Mouse (Mus musculus) intestine, embryonic 14.5 days (tissue): ENCODE data around the gene Tpmt. TPM values are rescaled to one million over a fixed set of nuclear protein-coding genes. Genes with fewer than 3 reads are reported as not detected.
A peak's percentile ranks its signal among the peaks of the same experiment; 100 is the strongest.

Experiments
- ATAC-seq: fragments of 200-750 bp; cut with Nextera tagmentation; replicated peaks from 2 replicates; pipeline ENCODE4 v1.8.0; 2017; ENCODE audit warnings: low read depth, moderate number of reproducible peaks, moderate TSS enrichment, moderate library complexity; ENCODE audit not compliant: low FRiP score, low TSS enrichment
- DNase-seq: peaks from one replicate; pipeline ENCODE4 v3.0.0-alpha.2; 2018; ENCODE audit warnings: low spot score
- H3K27ac ChIP-seq: fragments of 300-500 bp; sonication (generic); 2 replicates; pipeline ENCODE4 v1.5.1; 2014; ENCODE audit warnings: low read depth, mild to moderate bottlenecking, control low read depth
- H3K27me3 ChIP-seq: fragments of 300-500 bp; sonication (generic); replicated peaks from 2 replicates; pipeline ENCODE4 v1.6.1; 2014; ENCODE audit warnings: low read length, control low read depth; ENCODE audit not compliant: control insufficient read depth, insufficient read depth
- H3K36me3 ChIP-seq: fragments of 300-500 bp; sonication (generic); 2 replicates; pipeline ENCODE4 v1.6.1; 2014; ENCODE audit warnings: low read length, control low read depth; ENCODE audit not compliant: control insufficient read depth, insufficient read depth
- H3K4me1 ChIP-seq: fragments of 300-500 bp; sonication (generic); replicated peaks from 2 replicates; pipeline ENCODE4 v1.6.1; 2014; ENCODE audit warnings: low read length, control low read depth, mixed read lengths; ENCODE audit not compliant: control insufficient read depth, insufficient read depth
- H3K4me2 ChIP-seq: fragments of 300-500 bp; sonication (generic); 2 replicates; pipeline ENCODE4 v1.6.1; 2014; ENCODE audit warnings: low read length
- H3K4me3 ChIP-seq: fragments of 300-500 bp; sonication (generic); 2 replicates; pipeline ENCODE4 v1.5.1; 2014; ENCODE audit warnings: low read depth, low read length, control low read depth, mixed read lengths
- H3K9ac ChIP-seq: fragments of 300-500 bp; sonication (generic); 2 replicates; pipeline ENCODE4 v1.6.1; 2014; ENCODE audit warnings: mild to moderate bottlenecking, low read length
- H3K9me3 ChIP-seq: fragments of 300-500 bp; sonication (generic); 2 replicates; pipeline ENCODE4 v1.6.1; 2016; ENCODE audit warnings: low read length, control low read depth; ENCODE audit not compliant: control insufficient read depth
- WGBS: fragments of 180-500 bp; shearing (Covaris S2); extraction: QIAGEN DNeasy Blood & Tissue Kit; methylation state at CpG from one replicate; pipeline ENCODE4 v1.1.7; 2014; 5-methylcytosine and 5-hydroxymethylcytosine counted together
- polyA plus RNA-seq: library from polyadenylated mRNA; unstranded; fragments of >200 nt; fragmentation: Nextera tagmentation; extraction: Ambion mirVana; gene quantifications from 2 replicates; pipeline ENCODE4 v1.2.1, GENCODE M21; 2014

Tpmt gene
- polyA plus RNA-seq, 1 experiment from 2014 or later = 25.4 TPM

DNA sequence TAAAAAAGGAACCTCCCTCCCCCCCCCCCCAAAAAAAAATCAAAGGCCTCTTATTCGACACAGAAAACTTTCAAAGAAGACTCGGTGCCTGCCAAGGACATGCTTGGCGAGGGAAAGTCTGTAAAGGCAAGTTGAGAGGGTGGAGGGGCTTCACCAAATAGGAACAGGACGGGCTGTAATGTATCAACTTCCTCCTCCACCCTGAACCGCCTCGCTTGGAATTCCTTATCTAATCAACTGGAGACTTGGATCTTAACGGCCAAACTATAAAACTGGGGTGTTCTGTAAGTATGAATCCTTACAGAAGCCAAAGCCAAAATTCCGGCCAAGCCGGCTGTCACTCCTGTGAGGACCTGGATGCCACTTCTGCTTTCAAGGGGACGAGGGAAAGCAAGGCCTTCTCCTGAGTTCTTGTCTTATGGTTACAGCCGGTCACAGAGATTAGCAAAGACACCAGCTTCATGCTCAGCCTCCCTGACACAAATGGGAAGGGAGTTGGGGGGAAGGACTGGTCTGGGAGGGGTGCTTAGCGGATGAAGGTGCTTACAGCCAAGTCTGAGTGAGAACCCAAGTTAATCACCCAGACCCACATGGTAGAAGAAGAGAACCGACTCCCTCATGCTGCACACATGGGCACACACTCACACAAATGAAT lies 64.6 kb downstream of the Tpmt start:
- no peaks in the 10 kb centered on the region for H3K9me3 ChIP-seq
- DNase-seq = no peak
- H3K4me1 ChIP-seq = peaks cover 4% of the 10 kb centered on the region; the same call in 1 of the 2 replicates
- H3K27ac ChIP-seq = no peak overlapping the region
- no peak overlapping the region for H3K9ac ChIP-seq
- no peak overlapping the region for H3K4me3 ChIP-seq
- no peak for ATAC-seq
- H3K36me3 ChIP-seq = no peaks in the 10 kb centered on the region
- 40% methylated on average over 13 of the region's 13 CpGs for WGBS
- H3K4me2 ChIP-seq = no peak overlapping the region
- H3K27me3 ChIP-seq = no peaks in the 10 kb centered on the region

GRCm38 (mm10) chr13:46976532-46976931 lies 68.0 kb downstream of the Tpmt start:
- H3K36me3 ChIP-seq = no peaks in the 10 kb centered on the region
- no peaks in the 10 kb centered on the region for H3K27me3 ChIP-seq
- H3K4me3 ChIP-seq = no peak overlapping the region
- H3K9ac ChIP-seq = no peak overlapping the region
- H3K9me3 ChIP-seq = no peaks in the 10 kb centered on the region
- DNase-seq (no peak), ATAC-seq (no peak)
- no peak overlapping the region for H3K27ac ChIP-seq
- 93% methylated on average over 7 of the region's 7 CpGs for WGBS
- no peak overlapping the region for H3K4me2 ChIP-seq
- H3K4me1 ChIP-seq = peaks cover 4% of the 10 kb centered on the region; the same call in 1 of the 2 replicates

DNA sequence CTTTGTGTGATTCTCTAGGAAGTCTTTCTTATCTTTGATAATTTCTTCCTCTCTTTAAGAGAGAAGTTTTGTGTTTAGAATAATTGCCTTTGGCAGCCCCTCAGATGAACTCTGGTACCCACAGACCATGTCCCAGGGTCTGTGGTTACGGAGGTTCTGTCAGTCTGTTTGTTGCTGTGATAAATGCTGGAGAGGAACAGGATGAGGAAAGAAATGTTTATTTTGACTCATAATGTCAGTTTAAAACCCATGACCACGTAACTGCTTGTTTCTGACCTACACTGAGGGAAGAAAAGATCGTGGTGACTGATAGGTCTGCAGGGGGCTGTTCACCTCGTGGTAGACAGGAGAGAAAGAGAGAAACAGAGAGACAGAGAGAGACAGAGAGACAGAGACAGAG lies 68.6 kb downstream of the Tpmt start:
- ATAC-seq (no peak), DNase-seq (no peak)
- Histone ChIP-seq H3K36me3 (no peaks in the 10 kb centered on the region), H3K4me1 (peaks cover 4% of the 10 kb centered on the region; the same call in 1 of the 2 replicates), H3K9me3 (no peaks in the 10 kb centered on the region), H3K4me2 (no peak overlapping the region), H3K27ac (no peak overlapping the region), H3K4me3 (no peak overlapping the region), H3K27me3 (no peaks in the 10 kb centered on the region), H3K9ac (no peak overlapping the region)
- WGBS = 33% methylated on average over 4 of the region's 4 CpGs

- Histone ChIP-seq H3K4me3 (no peak overlapping the region), H3K27me3 (no peaks in the 10 kb centered on the region), H3K27ac (no peak overlapping the region; the same call in 1 of the 2 replicates), H3K4me1 (peaks cover 2% of the 10 kb centered on the region; the same call in 1 of the 2 replicates), H3K36me3 (no peaks in the 10 kb centered on the region), H3K9ac (no peak overlapping the region), H3K9me3 (no peaks in the 10 kb centered on the region), H3K4me2 (peak overlapping the region; percentile 23; the same call in 1 of the 2 replicates)
- WGBS = 62% methylated on average over 14 of the region's 14 CpGs
- ATAC-seq = peak; percentile 40
- DNase-seq = no peak
Measured at GRCm38 (mm10) chr13:46975031-46975551, 69.4 kb downstream of the Tpmt start.

Other genes with a start within 250 kb of the Tpmt start
- 14.5 and 20.3 TPM in 2 replicates for gene Kif13a, start 114.9 kb downstream of the Tpmt start, polyA plus RNA-seq
- gene Nhlrc1, start 29.9 kb downstream of the Tpmt start, polyA plus RNA-seq = 2.8 and 3.7 TPM in 2 replicates
- gene Kdm1b, start 1.2 kb downstream of the Tpmt start, polyA plus RNA-seq = 13.4 and 15.5 TPM in 2 replicates
- gene Dek, start 61.5 kb upstream of the Tpmt start, polyA plus RNA-seq = 217 and 226 TPM in 2 replicates
- 1.2 and 1.8 TPM in 2 replicates for gene Rnf144b, start 77.9 kb upstream of the Tpmt start, polyA plus RNA-seq